ENCODE assay signal across 20 mouse cellular contexts in genomic region chr9:50941804-50942401, GRCm38 (mm10).
A peak's percentile ranks its signal among the peaks of the same experiment; 100 is the strongest.
DNase-seq lines count a peak whose midpoint lies in the region; ATAC-seq and TF ChIP-seq lines count a peak whose summit lies in the region.
"Had no signal": no experiment of that assay in that cellular context is flagged by ENCODE, and none has a peak within 500 bp of the region (broad histone marks: within the 10 kb centered on the region; RNA-seq: fewer than 3 reads in every experiment).

No protein-coding gene starts in this region.

- no peaks in the 10 kb centered on the region for H3K36me3 ChIP-seq in midbrain, embryonic 11.5 days (ENCODE audit: control insufficient read depth, insufficient read depth, low read length)
- no peaks in the 10 kb centered on the region for H3K36me3 ChIP-seq in midbrain, embryonic 13.5 days
- H3K36me3 ChIP-seq in intestine, postnatal 0 days (ENCODE audit: control insufficient read depth, insufficient read depth) = no peaks in the 10 kb centered on the region
- H3K36me3 ChIP-seq in lung, postnatal 0 days (ENCODE audit: insufficient read depth, low read length) = no peaks in the 10 kb centered on the region
- H3K36me3 ChIP-seq: embryonic facial prominence, embryonic 12.5 days; forebrain, embryonic 15.5 days; heart, embryonic 15.5 days; hindbrain, embryonic 10.5 days; hindbrain, embryonic 15.5 days had no signal

- no peaks in the 10 kb centered on the region for H3K9me3 ChIP-seq in midbrain, embryonic 11.5 days (ENCODE audit: control insufficient read depth, low read length)
- no peaks in the 10 kb centered on the region for H3K9me3 ChIP-seq in midbrain, embryonic 13.5 days
- H3K9me3 ChIP-seq in intestine, postnatal 0 days (ENCODE audit: control insufficient read depth) = no peaks in the 10 kb centered on the region
- H3K9me3 ChIP-seq in lung, postnatal 0 days (ENCODE audit: low read length) = no peaks in the 10 kb centered on the region
- H3K9me3 ChIP-seq: embryonic facial prominence, embryonic 12.5 days; forebrain, embryonic 15.5 days; heart, embryonic 15.5 days; hindbrain, embryonic 10.5 days; hindbrain, embryonic 15.5 days had no signal

- H3K9ac ChIP-seq in midbrain, embryonic 11.5 days (ENCODE audit: low read length) = no peak overlapping the region
- no peak overlapping the region for H3K9ac ChIP-seq in midbrain, embryonic 13.5 days (replicated peaks)
- no peak overlapping the region for H3K9ac ChIP-seq in intestine, postnatal 0 days (ENCODE audit: low read depth, low read length)
- H3K9ac ChIP-seq in lung, postnatal 0 days (replicated peaks; ENCODE audit: low read depth) = no peak overlapping the region
- H3K9ac ChIP-seq: embryonic facial prominence, embryonic 12.5 days; forebrain, embryonic 15.5 days; heart, embryonic 15.5 days; hindbrain, embryonic 15.5 days had no signal

- no peak overlapping the region for H3K27ac ChIP-seq in midbrain, embryonic 11.5 days (ENCODE audit: low read depth, low read length)
- H3K27ac ChIP-seq in midbrain, embryonic 13.5 days = no peak overlapping the region
- no peak overlapping the region for H3K27ac ChIP-seq in intestine, postnatal 0 days (ENCODE audit: low read depth, low read length)
- no peak overlapping the region for H3K27ac ChIP-seq in lung, postnatal 0 days (ENCODE audit: low read length)
- H3K27ac ChIP-seq: embryonic facial prominence, embryonic 12.5 days; forebrain, embryonic 15.5 days; heart, embryonic 15.5 days; hindbrain, embryonic 10.5 days; hindbrain, embryonic 15.5 days had no signal

- ATAC-seq in midbrain, embryonic 11.5 days (ENCODE audit: low FRiP score) = no peak
- no peak for ATAC-seq in midbrain, embryonic 13.5 days
- ATAC-seq in granulocyte monocyte progenitor cell, adult 5-6 weeks (replicated peaks; ENCODE audit: poor library complexity, severe bottlenecking) = 0 out of 2 replicates have a peak, but pooled peaks have one; percentile 15
- no peak for ATAC-seq in intestine, postnatal 0 days
- no peak for ATAC-seq in lung, postnatal 0 days
- ATAC-seq: forebrain, embryonic 15.5 days had no signal

- DNase-seq in midbrain, embryonic 11.5 days (ENCODE audit: low spot score, missing footprints) = peak; percentile 66
- peak; percentile 21 for DNase-seq in thymus, postnatal 14 days
- no peak for DNase-seq in cerebellum, adult 11 months
- no peak for DNase-seq in lung, postnatal 0 days (ENCODE audit: low spot score)
- DNase-seq: adrenal gland, adult 8-10 months; adrenal gland, postnatal 36 days; cerebellum, adult 9-10 months; cerebellum, postnatal 25 days; gastrocnemius, postnatal 36 days; heart, adult 18-20 months; heart, postnatal 14 days had no signal

- TF ChIP-seq EP300 in lung, postnatal 0 days (IDR thresholded peaks at IDR 0.05) = no peak

- 85% methylated on average over 3 of the region's 3 CpGs for WGBS in midbrain, embryonic 11.5 days
- WGBS in midbrain, embryonic 13.5 days = 93% methylated on average over 3 of the region's 3 CpGs
- 70% methylated on average over 3 of the region's 3 CpGs for WGBS in intestine, postnatal 0 days
- 75% methylated on average over 3 of the region's 3 CpGs for WGBS in lung, postnatal 0 days

- H3K4me1 ChIP-seq in midbrain, embryonic 11.5 days (ENCODE audit: control insufficient read depth, insufficient read depth, low read length) = no peaks in the 10 kb centered on the region
- no peaks in the 10 kb centered on the region for H3K4me1 ChIP-seq in midbrain, embryonic 13.5 days (replicated peaks)
- H3K4me1 ChIP-seq in intestine, postnatal 0 days (replicated peaks; ENCODE audit: control insufficient read depth, insufficient read depth, low read length) = 0 out of 2 replicates have a peak, but pooled peaks cover 6% of the 10 kb centered on the region
- H3K4me1 ChIP-seq in lung, postnatal 0 days (ENCODE audit: insufficient read depth, low read depth, low read length) = 0 out of 2 replicates have a peak, but pooled peaks cover 3% of the 10 kb centered on the region
- H3K4me1 ChIP-seq: forebrain, embryonic 15.5 days; heart, embryonic 15.5 days; hindbrain, embryonic 10.5 days; hindbrain, embryonic 15.5 days had no signal

- no peak for TF ChIP-seq CTCF in intestine, postnatal 0 days (IDR thresholded peaks at IDR 0.05; ENCODE audit: low read depth)
- TF ChIP-seq CTCF in lung, postnatal 0 days (IDR thresholded peaks at IDR 0.05) = no peak

- no peak overlapping the region for H3K4me3 ChIP-seq in midbrain, embryonic 11.5 days (ENCODE audit: low read depth, low read length)
- H3K4me3 ChIP-seq in midbrain, embryonic 13.5 days (replicated peaks) = no peak overlapping the region
- no peak overlapping the region for H3K4me3 ChIP-seq in intestine, postnatal 0 days (ENCODE audit: low read depth, low read length)
- no peak overlapping the region for H3K4me3 ChIP-seq in lung, postnatal 0 days (ENCODE audit: low read depth, low read length)
- H3K4me3 ChIP-seq: embryonic facial prominence, embryonic 12.5 days; forebrain, embryonic 15.5 days; heart, embryonic 15.5 days; hindbrain, embryonic 10.5 days; hindbrain, embryonic 15.5 days had no signal

- H3K27me3 ChIP-seq in midbrain, embryonic 11.5 days (ENCODE audit: control insufficient read depth, insufficient read depth, low read length) = no peaks in the 10 kb centered on the region
- no peaks in the 10 kb centered on the region for H3K27me3 ChIP-seq in midbrain, embryonic 13.5 days
- no peaks in the 10 kb centered on the region for H3K27me3 ChIP-seq in intestine, postnatal 0 days (replicated peaks; ENCODE audit: control insufficient read depth, insufficient read depth, low read length)
- H3K27me3 ChIP-seq in lung, postnatal 0 days (replicated peaks; ENCODE audit: insufficient read depth, low read length) = no peaks in the 10 kb centered on the region
- H3K27me3 ChIP-seq: embryonic facial prominence, embryonic 12.5 days; forebrain, embryonic 15.5 days; heart, embryonic 15.5 days; hindbrain, embryonic 15.5 days had no signal

- no peak overlapping the region for H3K4me2 ChIP-seq in midbrain, embryonic 11.5 days
- H3K4me2 ChIP-seq in midbrain, embryonic 13.5 days (replicated peaks) = no peak overlapping the region
- H3K4me2 ChIP-seq in intestine, postnatal 0 days (replicated peaks; ENCODE audit: low read depth) = no peak overlapping the region
- H3K4me2 ChIP-seq in lung, postnatal 0 days (replicated peaks; ENCODE audit: low read depth, low read length) = no peak overlapping the region
- H3K4me2 ChIP-seq: embryonic facial prominence, embryonic 12.5 days; forebrain, embryonic 15.5 days; heart, embryonic 11.5 days; heart, embryonic 15.5 days; hindbrain, embryonic 15.5 days had no signal

Comparison
In these comparisons a context has a peak if more than half of its experiments do, and no peak if none do; other contexts are left out.
1. DNase-seq: peak in midbrain, embryonic 11.5 days (single experiment) and thymus, postnatal 14 days (single experiment); none in cerebellum, adult 11 months (single experiment) and lung, postnatal 0 days (single experiment).